Mouse (Mus musculus): ENCODE data around the gene Wdr27.

Wdr27 gene

GRCm38 (mm10) chr17:14826715-14827295, 116.2 kb downstream of the Wdr27 start:
- no peak for DNase-seq (ENCODE audit: extremely low read depth, low read depth)

DNA sequence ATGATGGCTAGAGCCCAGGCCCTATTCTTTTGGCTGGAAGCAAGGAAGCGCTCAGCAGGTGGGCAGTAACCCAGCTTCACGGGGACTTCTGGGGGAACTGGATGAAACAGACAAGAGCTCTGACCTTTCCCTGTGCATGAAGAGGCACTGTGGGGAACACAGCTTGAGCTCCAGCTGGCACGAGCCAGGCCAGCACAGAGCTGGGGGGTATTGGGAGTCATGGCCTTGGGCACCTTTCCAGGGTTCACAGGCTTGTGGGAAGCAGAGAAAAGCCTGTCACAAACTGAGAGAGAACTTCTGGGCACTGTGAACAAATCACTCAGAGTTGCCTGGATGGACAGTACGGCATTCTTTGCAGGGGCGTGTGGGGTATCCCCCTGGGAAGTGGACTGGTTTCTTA, 118.0 kb downstream of the Wdr27 start:
- no peak for DNase-seq (ENCODE audit: extremely low read depth, low read depth)

DNA sequence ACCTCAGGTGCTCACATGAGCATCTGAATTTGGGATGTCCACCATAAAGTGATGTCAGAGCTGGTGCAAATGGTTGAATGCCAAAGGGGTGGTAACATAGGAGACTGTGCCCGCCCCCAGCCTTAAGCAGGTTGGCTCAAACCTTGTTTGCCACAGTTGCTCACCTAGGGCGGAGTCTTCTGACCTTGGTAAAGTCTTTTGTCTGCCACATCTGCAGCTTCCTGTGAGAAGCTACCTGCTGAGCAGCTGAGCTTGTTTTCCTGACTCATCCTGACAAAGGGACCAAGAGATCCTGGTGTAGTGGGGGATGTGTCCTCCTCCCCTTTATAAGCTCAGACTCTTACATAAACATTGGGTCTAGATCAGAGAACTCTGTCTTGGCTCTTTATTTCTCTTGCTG, 125.0 kb downstream of the Wdr27 start:
- no peak for DNase-seq (ENCODE audit: extremely low read depth, low read depth)

DNA sequence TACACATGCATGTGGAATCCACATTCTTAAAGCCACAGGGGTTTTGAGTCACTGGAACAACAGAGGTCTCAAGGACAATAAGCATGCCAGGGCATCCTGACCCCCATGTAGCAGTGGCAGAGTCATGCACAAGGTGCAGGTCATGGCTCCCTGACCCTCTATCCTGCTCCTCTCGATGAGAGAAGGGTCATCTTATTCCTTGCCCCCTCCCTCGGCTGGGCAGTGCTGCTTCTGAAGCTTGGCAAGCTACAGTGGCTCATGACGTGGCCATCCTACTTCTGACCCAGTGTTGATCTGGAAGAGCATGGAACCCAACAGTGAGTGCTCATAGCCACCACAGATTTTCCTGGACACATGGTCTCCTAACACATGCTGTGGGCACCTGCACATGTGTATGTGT, 126.9 kb downstream of the Wdr27 start:
- no peak for DNase-seq (ENCODE audit: extremely low read depth, low read depth)

DNA sequence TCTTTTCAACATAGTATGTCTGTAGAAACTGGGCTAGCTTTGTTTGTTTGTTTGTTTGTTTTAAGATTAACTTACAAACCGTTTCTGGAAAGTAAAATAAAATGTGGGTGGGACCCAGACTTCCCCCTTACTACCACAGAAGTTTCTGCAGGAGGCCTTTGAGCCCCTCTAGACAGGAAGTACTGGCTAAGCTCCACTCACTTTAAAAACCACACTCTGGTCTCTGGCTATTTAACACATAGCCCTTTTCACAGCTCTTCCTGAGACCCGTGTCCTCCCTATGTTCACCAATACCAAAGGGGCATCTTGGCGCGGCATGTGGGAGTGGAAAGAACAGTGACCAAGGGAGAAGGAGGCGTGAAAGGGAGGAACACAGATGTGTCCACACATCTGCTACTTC, 127.7 kb downstream of the Wdr27 start:
- no peak for DNase-seq (ENCODE audit: extremely low read depth, low read depth)

DNA sequence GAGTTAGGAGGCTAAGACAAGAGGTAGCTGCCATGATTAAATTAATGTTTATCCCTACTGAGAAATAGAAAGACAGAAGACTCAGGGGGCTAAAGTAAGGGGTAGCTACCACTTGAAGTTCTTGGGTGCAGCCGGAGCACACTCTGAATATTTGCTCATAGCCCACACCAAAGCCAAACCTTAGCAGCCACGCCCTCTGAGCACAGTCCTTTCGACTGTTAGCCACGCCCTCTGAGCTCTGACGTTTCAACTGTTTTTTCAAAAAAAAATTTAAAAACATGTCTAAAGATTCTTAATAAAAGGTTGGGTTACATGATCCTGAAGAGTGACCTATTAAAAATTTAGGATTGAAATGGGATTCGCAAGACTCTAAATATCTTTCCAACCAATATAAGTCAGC, 130.3 kb downstream of the Wdr27 start:
- DNase-seq (ENCODE audit: extremely low read depth, low read depth), result no peak

GRCm38 (mm10) chr17:14812033-14812432, 130.9 kb downstream of the Wdr27 start:
- DNase-seq (ENCODE audit: extremely low read depth, low read depth), result no peak

- no peak for DNase-seq (ENCODE audit: extremely low read depth, low read depth)
These were observed 136.2 kb downstream of the Wdr27 start for GRCm38 (mm10) chr17:14806808-14807207.

DNA sequence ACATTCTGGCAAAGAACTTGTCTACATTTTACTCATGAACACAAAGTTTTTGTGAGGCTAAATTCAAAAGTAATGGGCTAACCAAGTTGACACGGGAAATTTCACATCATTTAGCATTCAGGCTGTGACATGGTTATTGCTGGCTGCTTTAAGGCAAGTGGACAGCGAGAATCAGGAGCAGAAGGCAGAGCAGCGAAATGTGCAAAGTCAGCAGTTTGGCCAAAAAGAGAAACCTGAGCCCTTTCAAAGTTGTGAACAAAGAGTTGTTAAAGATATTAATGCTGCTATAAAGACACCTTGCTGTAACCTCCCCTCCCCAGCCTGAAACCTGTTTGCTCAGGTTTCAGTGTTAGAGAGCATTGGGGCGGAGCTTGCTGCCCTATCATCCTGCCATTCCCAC, 143.7 kb downstream of the Wdr27 start:
- DNase-seq (ENCODE audit: extremely low read depth, low read depth), result no peak

DNA sequence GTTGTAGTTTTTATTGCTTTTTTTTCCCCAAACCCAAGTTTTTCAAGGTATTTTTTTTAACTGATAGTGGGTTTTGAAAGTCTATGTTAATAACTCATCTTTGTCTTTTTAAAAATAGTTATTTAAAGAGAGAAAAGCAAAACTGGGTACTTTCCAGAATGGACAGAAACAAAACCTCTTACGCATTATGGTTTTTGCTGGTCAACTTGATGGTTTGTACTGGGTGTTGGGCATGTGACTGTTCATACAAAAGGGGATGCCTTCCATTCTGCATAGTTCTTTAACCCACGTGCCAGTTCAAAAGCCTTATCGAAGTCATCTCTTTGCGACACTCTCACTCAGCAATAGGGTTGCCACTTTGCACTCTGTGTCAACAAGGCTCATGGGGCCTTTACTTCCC, 147.9 kb downstream of the Wdr27 start:
- no peak for DNase-seq (ENCODE audit: extremely low read depth, low read depth)

- no peak for DNase-seq (ENCODE audit: extremely low read depth, low read depth)
These were observed 163.6 kb downstream of the Wdr27 start for GRCm38 (mm10) chr17:14779356-14779755.

- DNase-seq (ENCODE audit: extremely low read depth, low read depth), result no peak
These were observed 171.6 kb downstream of the Wdr27 start for GRCm38 (mm10) chr17:14771339-14771738.

DNA sequence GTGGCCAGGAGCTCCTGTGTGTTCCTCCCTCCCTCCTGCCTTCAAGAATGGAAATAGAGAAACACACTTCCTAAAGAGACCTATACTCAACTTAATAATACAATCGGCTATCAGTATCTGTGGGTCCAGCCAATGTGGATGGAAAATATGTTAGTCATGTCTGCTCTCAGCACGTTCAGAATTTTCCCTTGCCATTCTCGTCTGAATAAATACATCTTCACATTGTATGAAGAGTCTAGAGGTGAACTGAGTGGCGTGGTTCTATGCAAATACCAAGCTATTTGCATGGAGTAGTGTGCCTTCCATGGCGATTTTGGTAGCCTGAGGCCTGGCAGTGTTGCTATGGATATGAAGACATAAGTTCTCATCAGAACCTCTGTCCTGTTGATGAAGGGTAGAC, 172.6 kb downstream of the Wdr27 start:
- no peak for DNase-seq (ENCODE audit: extremely low read depth, low read depth)
